Mouse (Mus musculus) splenic B cell, adult 2 months (primary cell): ENCODE data around the gene Irgc1.

Source experiments
- DNase-seq: peaks from one replicate; pipeline ENCODE4 v3.0.0-alpha.2; 2011; ENCODE audit warnings: low read depth, low spot score
- H3K27me3 ChIP-seq: 2 replicates; pipeline ENCODE4 v1.6.1; 2012; ENCODE audit warnings: mild to moderate bottlenecking, low read length, moderate library complexity, mixed read lengths; ENCODE audit not compliant: control insufficient read depth, poor library complexity, insufficient read depth, severe bottlenecking
- H3K36me3 ChIP-seq: 2 replicates; pipeline ENCODE4 v1.6.1; 2012; ENCODE audit warnings: mild to moderate bottlenecking, low read length, moderate library complexity, mixed read lengths; ENCODE audit not compliant: control insufficient read depth, poor library complexity, insufficient read depth, severe bottlenecking

Irgc1 gene

GRCm38 (mm10) chr7:24389516-24390187, 62.4 kb downstream of the Irgc1 start:
- Histone ChIP-seq H3K36me3 (no peaks in the 10 kb centered on the region), H3K27me3 (no peaks in the 10 kb centered on the region)
- no peak for DNase-seq

- DNase-seq: no peak
- no peaks in the 10 kb centered on the region for H3K36me3 ChIP-seq
- H3K27me3 ChIP-seq: no peaks in the 10 kb centered on the region
These were observed 65.0 kb downstream of the Irgc1 start for GRCm38 (mm10) chr7:24387059-24387556.

GRCm38 (mm10) chr7:24384827-24385226, 67.3 kb downstream of the Irgc1 start:
- Histone ChIP-seq H3K36me3 (no peaks in the 10 kb centered on the region), H3K27me3 (no peaks in the 10 kb centered on the region)
- DNase-seq: peak; percentile 85

- Histone ChIP-seq H3K36me3 (no peaks in the 10 kb centered on the region), H3K27me3 (no peaks in the 10 kb centered on the region)
- DNase-seq: no peak
These were observed 68.0 kb downstream of the Irgc1 start for GRCm38 (mm10) chr7:24384070-24384469.

GRCm38 (mm10) chr7:24382730-24383372, 69.2 kb downstream of the Irgc1 start:
- Histone ChIP-seq H3K27me3 (no peaks in the 10 kb centered on the region), H3K36me3 (no peaks in the 10 kb centered on the region)
- no peak for DNase-seq
